ENCODE assay signal across 8 mouse cellular contexts in the genomic region with DNA sequence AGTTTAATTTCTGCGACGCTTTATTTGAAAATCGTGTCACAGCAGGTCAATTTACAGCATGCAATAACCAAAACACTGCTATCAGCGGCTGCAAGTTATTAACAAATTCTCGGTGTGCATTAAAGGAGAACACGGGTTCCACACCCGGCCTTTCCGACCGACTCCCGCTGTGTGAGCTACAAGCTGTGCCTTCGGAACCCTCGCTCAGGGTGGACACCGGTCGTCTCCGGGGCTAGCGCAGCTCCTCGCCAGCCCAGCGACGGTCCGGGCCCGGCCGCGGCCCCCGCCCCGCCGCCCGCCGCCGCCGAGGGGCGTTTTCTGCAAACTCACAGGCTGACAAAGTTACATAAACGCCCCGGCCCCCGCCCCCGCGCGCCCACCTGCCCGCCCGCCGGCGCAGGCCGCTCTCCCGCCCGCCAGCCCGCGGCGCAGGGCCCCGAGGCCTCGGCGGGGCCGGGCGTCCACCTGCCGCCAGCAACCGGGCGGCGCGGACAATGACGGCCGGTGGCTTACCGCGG. TPM values are rescaled to one million over a fixed set of nuclear protein-coding genes. Genes with fewer than 3 reads are reported as not detected.
A peak's percentile ranks its signal among the peaks of the same experiment; 100 is the strongest.
DNase-seq lines count a peak whose midpoint lies in the region; ATAC-seq and TF ChIP-seq lines count a peak whose summit lies in the region.

No protein-coding gene starts in this region.

- H3K27me3 ChIP-seq in liver, adult 2 months (ENCODE audit: control insufficient read depth, insufficient read depth, low read length), result no peaks in the 10 kb centered on the region
- no peaks in the 10 kb centered on the region for H3K27me3 ChIP-seq in thymus, adult 2 months (ENCODE audit: control insufficient read depth, insufficient read depth, low read length)

- peak overlapping the region; percentile 94 for H3K9ac ChIP-seq in liver, adult 2 months (ENCODE audit: low read depth, low read length)

- H3K79me2 ChIP-seq in liver, adult 2 months (ENCODE audit: control insufficient read depth, insufficient read depth, low read length), result peaks cover 34% of the 10 kb centered on the region; the same call in 1 of the 2 replicates

- H3K4me1 ChIP-seq in liver, adult 2 months (ENCODE audit: control insufficient read depth, insufficient read depth, low read length), result peaks cover 3% of the 10 kb centered on the region
- H3K4me1 ChIP-seq in thymus, adult 2 months (replicated peaks; ENCODE audit: control insufficient read depth, insufficient read depth, low read length), result peaks cover 37% of the 10 kb centered on the region

- WGBS in liver, adult 2 months, result 7% methylated on average over 61 of the region's 61 CpGs
- WGBS in thymus, adult 2 months, result 1% methylated on average over 61 of the region's 61 CpGs

- TF ChIP-seq POLR2A in liver, adult 2 months (IDR thresholded peaks at IDR 0.05; ENCODE audit: extremely low read depth, insufficient read depth, low read length), result no peak
- TF ChIP-seq POLR2A in thymus, adult 2 months (IDR thresholded peaks at IDR 0.05; ENCODE audit: control insufficient read depth, extremely low read depth, insufficient read depth, low read length, poor library complexity), result no peak

- H3K36me3 ChIP-seq in liver, adult 2 months (ENCODE audit: control insufficient read depth, insufficient read depth, low read length), result no peaks in the 10 kb centered on the region
- no peaks in the 10 kb centered on the region for H3K36me3 ChIP-seq in thymus, adult 2 months (ENCODE audit: control insufficient read depth, insufficient read depth, low read length)

- peak; percentile 26 to 38 for DNase-seq in frontal cortex, postnatal 14 days (ENCODE audit: low spot score in 2 of 2)
- DNase-seq in cerebellum, postnatal 10 days, result peak; percentile 68 to 72
- DNase-seq in gastrocnemius, postnatal 36 days, result peak; percentile 38 to 40
- DNase-seq in kidney, adult 11 months, result peak; percentile 42
- DNase-seq in liver, adult 2 months (ENCODE audit: extremely low read depth, low read depth, low spot score), result peak; percentile 32
- peak; percentile 12 to 17 for DNase-seq in natural killer cell, adult 2 months (ENCODE audit: low spot score in 2 of 2)
- DNase-seq in thymus, adult 2 months, result peak; percentile 60

- TF ChIP-seq CTCF in liver, adult 2 months (IDR thresholded peaks at IDR 0.05; ENCODE audit: low read depth, low read length), result no peak
- no peak for TF ChIP-seq CTCF in thymus, adult 2 months (IDR thresholded peaks at IDR 0.05; ENCODE audit: borderline replicate concordance, control insufficient read depth, extremely low read depth, insufficient read depth, low read length, poor library complexity)

- H3K4me3 ChIP-seq in liver, adult 2 months (ENCODE audit: insufficient read depth, low read depth, low read length), result peak overlapping the region; percentile 95
- peak overlapping the region; percentile 83 for H3K4me3 ChIP-seq in thymus, adult 2 months (ENCODE audit: control insufficient read depth, insufficient read depth, low read length)

- no peak for ATAC-seq in frontal cortex, adult (ENCODE audit: low TSS enrichment)

- intact Hi-C loops in gastrocnemius, postnatal 36 days (cut with DNase I), result loop anchor here (5.0 to 10.0 kb wide), 5 partner anchors 42 to 178 kb away; no protein-coding TSS in a partner anchor

- peak overlapping the region; percentile 59 for H3K27ac ChIP-seq in liver, adult 2 months (replicated peaks; ENCODE audit: insufficient read depth, low read depth, low read length)
- H3K27ac ChIP-seq in thymus, adult 2 months (ENCODE audit: control insufficient read depth, insufficient read depth, low read length), result peak overlapping the region; percentile 51; the same call in 1 of the 2 replicates

RNA-seq across cellular contexts. Expression of gene Hdac4, which starts 16.0 kb away (rescaled TPM):
- total RNA-seq in gastrocnemius, postnatal 36 days (2021), result 10 to 100 TPM; 43.4 to 50.5 TPM
- total RNA-seq in liver, adult 2 months (2014; rRNA removed), result 5.3 and 7.5 TPM in 2 replicates
- polyA plus RNA-seq in liver, adult 2 months (2012; rRNA removed), result 5.0 and 5.7 TPM in 2 replicates
- 33.2 and 45.0 TPM in 2 replicates for polyA plus RNA-seq in thymus, adult 2 months (2012; rRNA removed)

Comparison
In these comparisons a context has a peak if more than half of its experiments do, and no peak if none do; other contexts are left out.
1. DNase-seq: peak in every context shown above with its lines; median percentile 70 in cerebellum, postnatal 10 days; 60 in thymus, adult 2 months; 42 in kidney, adult 11 months; 39 in gastrocnemius, postnatal 36 days; 32 in frontal cortex, postnatal 14 days; 32 in liver, adult 2 months; 14 in natural killer cell, adult 2 months.